Mouse (Mus musculus) hindbrain, postnatal 0 days (tissue): ENCODE data around the gene Ttc5. TPM values are rescaled to one million over a fixed set of nuclear protein-coding genes. Genes with fewer than 3 reads are reported as not detected.
"Not testable (repeated sequence)": the region's sequence is repeated elsewhere in the genome, so short reads cannot be mapped to it uniquely, and the experiment has no call there.

Experiments
- ATAC-seq: fragments of 200-750 bp; cut with Nextera tagmentation; 2 replicates; pipeline ENCODE4 v1.8.0; 2017; ENCODE audit warnings: mild to moderate bottlenecking, moderate TSS enrichment, moderate library complexity
- DNase-seq: peaks from one replicate; pipeline ENCODE4 v3.0.0-alpha.2; 2015; ENCODE audit warnings: low spot score
- H3K27ac ChIP-seq: fragments of 300-500 bp; sonication (generic); 2 replicates; pipeline ENCODE4 v1.5.1; 2014; ENCODE audit warnings: mild to moderate bottlenecking
- H3K27me3 ChIP-seq: fragments of 300-500 bp; sonication (generic); 2 replicates; pipeline ENCODE4 v1.6.1; 2014; ENCODE audit warnings: low read length, mixed read lengths; ENCODE audit not compliant: insufficient read depth
- H3K36me3 ChIP-seq: fragments of 300-500 bp; sonication (generic); 2 replicates; pipeline ENCODE4 v1.6.1; 2014; ENCODE audit warnings: low read length, mixed read lengths; ENCODE audit not compliant: insufficient read depth
- H3K4me1 ChIP-seq: fragments of 300-500 bp; sonication (generic); 2 replicates; pipeline ENCODE4 v1.6.1; 2014; ENCODE audit warnings: antibody characterized with exemption, low read length, mixed read lengths; ENCODE audit not compliant: insufficient read depth
- H3K4me2 ChIP-seq: fragments of 300-500 bp; sonication (generic); 2 replicates; pipeline ENCODE4 v1.6.1; 2014; ENCODE audit warnings: low read depth, mild to moderate bottlenecking, low read length, moderate library complexity, mixed read lengths
- H3K4me3 ChIP-seq: fragments of 300-500 bp; sonication (generic); 2 replicates; pipeline ENCODE4 v1.5.1; 2014; ENCODE audit warnings: low read length
- H3K9ac ChIP-seq: fragments of 300-500 bp; sonication (generic); replicated peaks from 2 replicates; pipeline ENCODE4 v1.6.1; 2014; ENCODE audit warnings: mild to moderate bottlenecking, low read length, moderate library complexity, mixed read lengths
- H3K9me3 ChIP-seq: fragments of 300-500 bp; sonication (generic); 2 replicates; pipeline ENCODE4 v1.6.1; 2016; ENCODE audit warnings: low read length, mixed read lengths
- CTCF ChIP-seq: IDR thresholded peaks from 2 replicates; pipeline ENCODE4 v1.5.1; 2016; ENCODE audit warnings: antibody characterized with exemption, control low read depth, low read depth
- WGBS: fragments of 180-500 bp; shearing (Covaris S2); extraction: QIAGEN DNeasy Blood & Tissue Kit; methylation state at CpG from one replicate; pipeline ENCODE4 v1.1.7; 2014; 5-methylcytosine and 5-hydroxymethylcytosine counted together
- polyA plus RNA-seq: library from polyadenylated mRNA; unstranded; fragments of >200 nt; fragmentation: Nextera tagmentation; extraction: Ambion mirVana; gene quantifications from 2 replicates; pipeline ENCODE4 v1.2.1, GENCODE M21; 2015
- total RNA-seq: library from RNA; depleted of rRNA; stranded (reverse); fragments of >200 nt; gene quantifications from 2 replicates; pipeline ENCODE4 v1.2.3, GENCODE M21; 2014

The Ttc5 gene
- total and polyA plus RNA-seq, 2 experiments from 2014 or later, result 90.8 to 95.3 TPM

DNA sequence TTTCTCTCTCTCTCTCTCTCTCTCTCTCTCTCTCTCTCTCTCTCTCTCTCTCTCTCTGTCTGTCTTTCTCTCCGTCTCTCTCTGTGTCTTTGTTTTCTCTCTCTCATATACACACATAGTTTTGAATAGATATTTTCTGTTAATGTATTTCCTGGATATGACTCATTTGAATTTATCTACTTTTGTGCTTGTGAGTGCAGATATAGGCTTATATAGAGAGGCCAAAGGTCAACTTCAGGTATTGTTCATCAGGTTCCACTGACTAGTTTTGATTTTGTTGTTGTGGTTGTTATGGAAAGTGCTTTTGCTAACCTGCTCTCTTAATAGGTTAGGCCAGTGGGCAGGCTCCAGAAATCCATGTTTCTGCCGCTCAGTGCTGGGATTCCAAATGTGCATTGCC is 27.7 kb upstream of the Ttc5 start:
- Histone ChIP-seq H3K4me2 (no peak overlapping the region), H3K4me3 (no peak overlapping the region), H3K27me3 (no peaks in the 10 kb centered on the region), H3K9ac (no peak overlapping the region), H3K27ac (no peak overlapping the region), H3K36me3 (peaks cover 31% of the 10 kb centered on the region), H3K4me1 (no peaks in the 10 kb centered on the region), H3K9me3 (no peaks in the 10 kb centered on the region)
- 96% methylated on average over 2 of the region's 2 CpGs for WGBS
- TF ChIP-seq CTCF, result no peak
- no peak for ATAC-seq
- no peak for DNase-seq

DNA sequence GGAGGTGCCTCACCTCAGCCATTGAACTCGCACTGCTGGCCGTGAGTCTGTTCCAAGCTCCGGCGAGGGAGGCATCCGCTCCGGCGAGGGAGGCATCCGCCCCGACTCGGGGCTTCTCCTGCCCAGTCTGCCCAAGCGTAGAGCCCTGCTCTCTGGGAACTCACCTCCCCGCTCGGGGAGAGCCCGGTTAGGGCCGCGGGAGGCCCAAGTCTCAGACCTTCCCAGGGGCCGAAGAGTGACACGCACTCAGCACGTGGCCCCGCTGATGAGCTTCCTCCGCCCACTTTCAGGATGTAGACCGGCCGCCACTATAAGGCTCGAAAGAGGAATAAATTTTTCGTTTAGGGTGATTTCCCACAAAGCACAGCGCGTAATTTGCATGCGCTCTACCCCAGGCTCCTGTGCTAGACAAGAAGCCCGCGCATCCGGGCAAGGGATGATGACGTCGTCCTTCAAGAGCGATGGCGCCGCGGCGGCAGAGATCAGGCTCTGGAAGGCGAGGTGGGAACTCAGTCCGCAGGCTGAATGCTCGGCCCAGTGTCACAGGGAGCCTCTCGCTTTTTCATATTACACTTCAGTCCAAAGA is 22.3 kb upstream of the Ttc5 start, which contains the start of the genes Ccnb1ip1 and Parp2:
Gene Ccnb1ip1 (minus strand): TSS at position 246 of the 586 bp plus-strand sequence.
Gene Parp2 (plus strand): TSS at position 355 of the 586 bp plus-strand sequence.
- Histone ChIP-seq H3K9me3 (no peaks in the 10 kb centered on the region), H3K4me1 (no peaks in the 10 kb centered on the region; the same call in 1 of the 2 replicates), H3K9ac (peak within 1 kb of the TSS; percentile 63), H3K36me3 (peaks cover 12% of the 10 kb centered on the region), H3K4me2 (peak within 1 kb of the TSS; percentile 73), H3K4me3 (peak within 1 kb of the TSS; percentile 63), H3K27me3 (no peaks in the 10 kb centered on the region), H3K27ac (peak within 1 kb of the TSS; percentile 86)
- WGBS, result under 1% methylated on average over 42 of the region's 42 CpGs
- no peak for TF ChIP-seq CTCF
- ATAC-seq (peak; percentile 99), DNase-seq (peak; percentile 98)

GRCm38 (mm10) chr14:50806469-50806868 is 21.1 kb upstream of the Ttc5 start:
- peak overlapping the region; percentile 86; the same call in 1 of the 2 replicates for H3K27ac ChIP-seq
- H3K9ac ChIP-seq, result not testable (repeated sequence)

DNA sequence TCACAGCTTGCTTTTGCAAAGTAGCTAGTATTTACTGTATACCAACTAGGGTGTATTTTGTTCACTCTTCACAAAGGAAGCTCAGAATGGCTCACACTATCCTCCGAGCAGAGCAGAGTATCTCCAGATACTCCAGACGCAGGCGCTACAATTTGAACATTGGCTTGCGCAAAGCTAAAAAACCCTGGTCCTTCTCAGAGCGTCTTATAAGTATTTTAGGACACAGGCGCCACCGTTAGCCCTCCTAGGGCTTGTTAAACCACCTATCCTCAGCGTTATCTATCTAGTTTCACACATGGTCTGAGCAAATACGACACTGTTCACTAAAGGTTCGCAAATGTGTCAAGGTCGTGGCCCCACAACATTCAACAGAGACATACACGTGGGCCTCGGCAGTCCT is 19.4 kb upstream of the Ttc5 start:
- Histone ChIP-seq H3K36me3 (no peaks in the 10 kb centered on the region), H3K4me3 (no peak overlapping the region), H3K9me3 (no peaks in the 10 kb centered on the region), H3K27ac (no peak overlapping the region), H3K9ac (no peak overlapping the region), H3K4me2 (no peak overlapping the region), H3K27me3 (no peaks in the 10 kb centered on the region), H3K4me1 (no peaks in the 10 kb centered on the region; the same call in 1 of the 2 replicates)
- no peak for TF ChIP-seq CTCF
- 74% methylated on average over 13 of the region's 13 CpGs for WGBS
- ATAC-seq (no peak), DNase-seq (no peak)

More at GRCm38 (mm10) chr14:50806469-50806868, 21.1 kb upstream of the Ttc5 start:
- Histone ChIP-seq H3K4me2 (peak overlapping the region; percentile 73), H3K4me3 (peak overlapping the region; percentile 63)
- not testable (repeated sequence) for H3K27me3 ChIP-seq, ATAC-seq, DNase-seq, H3K4me1 ChIP-seq, H3K9me3 ChIP-seq, H3K36me3 ChIP-seq
- 92% methylated on average over 5 of the region's 5 CpGs for WGBS

DNA sequence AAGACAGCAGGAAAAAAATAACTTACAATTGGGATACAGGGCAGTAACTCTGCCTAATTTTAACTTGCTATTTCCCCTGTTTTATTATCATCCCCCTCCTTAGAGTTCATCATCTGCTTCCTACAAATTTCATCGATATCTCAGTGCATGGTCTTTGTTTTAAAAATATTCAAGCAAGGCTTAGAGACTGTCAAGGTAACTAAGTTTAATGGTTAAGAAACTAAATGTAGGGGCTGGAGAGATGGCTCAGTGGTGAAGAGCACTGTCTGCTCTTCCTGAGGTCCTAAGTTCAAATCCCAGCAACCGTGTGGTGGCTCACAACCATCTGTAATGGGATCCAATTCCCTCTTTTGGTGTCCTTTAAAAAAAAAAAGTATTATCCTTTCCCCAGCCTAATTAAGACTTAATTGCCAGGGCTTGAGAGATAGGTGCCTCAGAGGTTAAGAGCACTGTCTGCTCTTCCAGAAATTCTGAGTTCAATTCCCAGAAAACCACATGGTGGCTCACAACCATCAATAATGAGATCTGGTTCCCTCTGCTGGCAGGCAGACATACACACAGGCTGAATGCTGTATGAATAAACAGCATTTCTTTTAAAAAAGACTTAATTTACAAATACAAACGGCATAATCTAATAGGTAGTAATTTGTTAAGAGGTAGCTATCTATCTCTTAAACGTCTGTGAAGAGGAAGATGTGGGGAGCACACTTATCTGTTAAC is 17.7 kb upstream of the Ttc5 start:
- Histone ChIP-seq H3K27me3 (no peaks in the 10 kb centered on the region), H3K27ac (no peak overlapping the region), H3K9ac (no peak overlapping the region), H3K4me3 (no peak overlapping the region), H3K4me1 (no peaks in the 10 kb centered on the region; the same call in 1 of the 2 replicates), H3K9me3 (no peaks in the 10 kb centered on the region), H3K36me3 (no peaks in the 10 kb centered on the region), H3K4me2 (no peak overlapping the region)
- ATAC-seq (no peak), DNase-seq (peak; percentile 60)
- WGBS, result 63% methylated on average over 4 of the region's 4 CpGs
- peak; percentile 74 for TF ChIP-seq CTCF

DNA sequence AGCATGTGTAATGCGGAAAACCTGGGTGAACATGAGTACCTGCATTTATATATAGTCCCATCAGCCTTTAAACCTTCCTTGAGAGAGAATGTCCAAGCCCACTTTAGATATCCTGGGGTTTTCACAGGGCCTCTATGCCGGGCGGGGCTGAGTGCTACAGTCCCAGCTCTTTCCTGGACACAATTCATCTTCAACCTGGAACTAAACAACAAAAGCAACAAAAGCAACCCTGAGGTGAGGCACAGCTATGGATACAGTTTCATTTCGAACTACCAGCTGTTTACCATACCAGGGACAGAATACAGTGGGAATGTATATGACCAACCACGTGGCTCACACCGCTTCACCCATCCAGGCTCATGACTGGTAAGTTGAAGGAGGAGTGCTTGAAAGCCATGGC is 17.1 kb upstream of the Ttc5 start:
- no peak overlapping the region for H3K9ac ChIP-seq
- H3K36me3 ChIP-seq, result no peaks in the 10 kb centered on the region
- TF ChIP-seq CTCF, result no peak
- no peaks in the 10 kb centered on the region; the same call in 1 of the 2 replicates for H3K4me1 ChIP-seq
- 85% methylated on average over 6 of the region's 6 CpGs for WGBS
- DNase-seq (no peak), ATAC-seq (no peak)
- H3K27ac ChIP-seq, result no peak overlapping the region
- H3K4me3 ChIP-seq, result no peak overlapping the region
- no peak overlapping the region for H3K4me2 ChIP-seq
- H3K9me3 ChIP-seq, result no peaks in the 10 kb centered on the region
- H3K27me3 ChIP-seq, result no peaks in the 10 kb centered on the region
